Mouse (Mus musculus) kidney, adult 2 months (tissue): ENCODE results near the gene Rbpms2. TPM values are rescaled to one million over a fixed set of nuclear protein-coding genes. Genes with fewer than 3 reads are reported as not detected.

Experiments
- DNase-seq: peaks from one replicate; pipeline ENCODE4 v3.0.0; 2021
- H3K27ac ChIP-seq: fragments of 200-500 bp; 2 replicates; pipeline ENCODE4 v1.5.1; 2012; ENCODE audit warnings: low read depth, low read length, control low read depth, inconsistent platforms; ENCODE audit not compliant: insufficient read depth
- H3K27me3 ChIP-seq: fragments of 200-500 bp; replicated peaks from 2 replicates; pipeline ENCODE4 v1.6.1; 2012; ENCODE audit warnings: mild to moderate bottlenecking, moderate library complexity, low read length, inconsistent platforms; ENCODE audit not compliant: control insufficient read depth, insufficient read depth
- H3K36me3 ChIP-seq: fragments of 200-500 bp; 2 replicates; pipeline ENCODE4 v1.6.1; 2012; ENCODE audit warnings: mild to moderate bottlenecking, moderate library complexity, low read length, inconsistent platforms; ENCODE audit not compliant: control insufficient read depth, insufficient read depth
- H3K4me1 ChIP-seq: fragments of 200-500 bp; 2 replicates; pipeline ENCODE4 v1.6.1; 2011; ENCODE audit warnings: low read length; ENCODE audit not compliant: control insufficient read depth, insufficient read depth
- H3K4me3 ChIP-seq: fragments of 200-500 bp; 2 replicates; pipeline ENCODE4 v1.5.1; 2011; ENCODE audit warnings: mild to moderate bottlenecking, low read depth, low read length, control low read depth; ENCODE audit not compliant: insufficient read depth
- CTCF ChIP-seq: fragments of 200-500 bp; conservative IDR thresholded peaks from 2 replicates; pipeline ENCODE4 v1.5.1; 2011; ENCODE audit warnings: low read depth, mild to moderate bottlenecking, control low read depth, low read length, moderate library complexity, mixed read lengths; ENCODE audit not compliant: insufficient read depth, insufficient read length
- POLR2A ChIP-seq: fragments of 200-500 bp; IDR thresholded peaks from one replicate; pipeline ENCODE4 v1.6.1; 2011; ENCODE audit warnings: low read depth, low read length, control low read depth
- whole genome bisulfite sequencing: fragments of 180-500 bp; shearing (Covaris S2); methylation state at CpG from one replicate; pipeline ENCODE4 v1.1.7; 2018; 5-methylcytosine and 5-hydroxymethylcytosine counted together
- polyA plus RNA-seq: library from polyadenylated mRNA; depleted of rRNA; stranded (reverse); fragments of >200 nt; gene quantifications from 2 replicates; pipeline ENCODE4 v1.2.3, GENCODE M21; 2012

Gene Rbpms2
- polyA plus RNA-seq, 1 experiment, result 257 TPM

DNA sequence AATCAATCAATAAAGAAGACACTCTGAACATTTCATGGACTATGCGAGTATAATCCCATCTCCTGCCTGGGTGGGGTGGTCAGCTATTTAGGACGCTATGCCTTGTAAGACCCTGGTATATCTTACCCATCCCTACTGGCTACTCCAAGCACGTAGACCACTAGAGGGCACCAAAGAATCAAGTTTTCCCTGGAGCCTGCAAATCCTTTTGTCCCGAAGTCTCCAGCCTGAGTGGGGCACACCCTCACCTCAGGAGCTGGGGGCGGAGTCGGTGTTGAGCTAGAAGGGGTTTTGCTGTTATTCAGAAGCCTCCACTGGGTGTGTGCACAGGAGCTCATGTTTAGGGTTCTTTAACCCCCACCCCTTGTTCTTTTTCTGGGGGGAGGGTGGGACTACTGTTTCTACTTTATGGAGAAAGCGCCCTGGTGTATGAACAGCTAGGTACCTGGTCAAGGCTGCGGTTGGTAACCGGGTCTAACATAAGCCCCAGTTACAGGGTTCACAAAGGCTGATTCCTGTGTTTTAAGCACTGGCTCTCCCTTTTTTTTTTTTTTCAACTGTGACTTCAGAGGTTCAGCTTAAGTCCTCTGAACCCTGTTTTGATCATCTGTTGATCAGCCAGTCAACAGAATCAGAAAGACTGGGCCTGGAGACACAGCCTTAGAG lies 23.8 kb upstream of the Rbpms2 start:
- TF ChIP-seq CTCF, result peak; percentile 75
- TF ChIP-seq POLR2A, result no peak
- WGBS, result 14% methylated on average over 9 of the region's 9 CpGs
- no peak overlapping the region for H3K4me3 ChIP-seq

DNA sequence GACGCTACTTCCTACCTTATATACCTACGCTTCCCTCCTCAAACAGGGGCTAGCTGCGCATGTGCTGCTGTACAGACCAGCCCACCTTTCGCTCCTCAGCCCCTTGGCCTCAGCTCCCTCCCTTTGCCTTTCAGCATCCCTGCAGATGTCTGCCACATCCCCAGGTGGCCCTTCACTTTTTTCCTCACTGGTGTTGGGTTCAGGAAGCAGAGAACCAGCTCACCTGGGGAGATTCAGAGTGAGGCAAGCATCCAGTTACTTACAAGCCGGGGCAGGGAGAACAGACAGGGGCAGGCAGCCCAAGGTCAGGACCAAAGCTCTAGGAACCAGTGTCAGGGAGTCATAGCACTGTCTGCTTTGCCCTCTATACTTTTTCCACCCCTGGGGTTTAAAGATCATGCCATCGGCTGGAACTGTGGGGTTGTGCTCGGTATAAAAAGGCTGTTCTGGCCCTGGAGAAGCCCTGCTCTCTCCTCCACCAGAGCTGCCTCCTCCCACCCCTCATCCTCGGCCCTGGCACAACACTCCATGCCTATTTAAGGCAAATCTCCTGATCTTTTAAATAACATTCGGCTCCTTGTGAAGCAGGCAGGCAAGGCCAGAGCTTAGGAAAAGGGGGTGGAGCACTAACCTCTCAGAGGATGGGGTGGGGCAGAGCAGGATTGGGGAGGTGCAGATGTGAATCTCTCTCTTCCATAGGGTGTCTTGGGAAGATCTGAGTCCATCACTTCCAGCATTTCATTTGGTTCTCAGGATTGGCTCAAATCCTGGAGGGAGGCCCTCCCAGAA lies 22.9 kb upstream of the Rbpms2 start:
- Histone ChIP-seq H3K4me1 (no peaks in the 10 kb centered on the region; the same call in 1 of the 2 replicates), H3K36me3 (no peaks in the 10 kb centered on the region), H3K27ac (no peak overlapping the region), H3K27me3 (no peaks in the 10 kb centered on the region), H3K4me3 (no peak overlapping the region)
- TF ChIP-seq POLR2A, result no peak
- TF ChIP-seq CTCF, result no peak
- DNase-seq, result no peak
- 62% methylated on average over 9 of the region's 9 CpGs for WGBS

More for the DNA sequence above, 23.8 kb upstream of the Rbpms2 start:
- H3K27ac ChIP-seq, result no peak overlapping the region
- DNase-seq, result peak; percentile 80
- no peaks in the 10 kb centered on the region for H3K27me3 ChIP-seq
- no peaks in the 10 kb centered on the region for H3K36me3 ChIP-seq
- no peaks in the 10 kb centered on the region; the same call in 1 of the 2 replicates for H3K4me1 ChIP-seq

DNA sequence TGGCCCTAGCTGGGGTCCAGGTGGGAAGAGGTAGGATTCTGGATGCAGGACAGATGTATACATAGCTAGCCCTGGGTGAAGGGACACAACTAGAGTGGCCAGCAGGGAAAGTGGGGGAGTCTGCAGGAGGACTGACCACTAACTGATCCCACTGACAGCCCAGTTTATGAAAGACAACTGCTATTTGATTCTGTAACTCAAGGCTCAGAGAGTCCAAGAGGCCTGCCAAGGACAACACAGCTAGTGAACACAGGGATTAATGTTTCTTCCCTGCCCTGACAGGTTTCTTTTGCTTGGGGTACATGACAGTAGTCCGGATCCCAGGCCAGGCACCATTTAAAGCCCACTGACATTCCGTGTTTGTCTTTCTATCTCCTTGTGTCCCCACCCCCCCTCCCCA lies 22.3 kb upstream of the Rbpms2 start:
- TF ChIP-seq POLR2A, result no peak
- no peak for TF ChIP-seq CTCF
- Histone ChIP-seq H3K4me1 (no peaks in the 10 kb centered on the region; the same call in 1 of the 2 replicates), H3K27ac (no peak overlapping the region), H3K36me3 (no peaks in the 10 kb centered on the region), H3K27me3 (no peaks in the 10 kb centered on the region), H3K4me3 (no peak overlapping the region)
- DNase-seq, result no peak
- WGBS, result 77% methylated on average over 2 of the region's 2 CpGs

DNA sequence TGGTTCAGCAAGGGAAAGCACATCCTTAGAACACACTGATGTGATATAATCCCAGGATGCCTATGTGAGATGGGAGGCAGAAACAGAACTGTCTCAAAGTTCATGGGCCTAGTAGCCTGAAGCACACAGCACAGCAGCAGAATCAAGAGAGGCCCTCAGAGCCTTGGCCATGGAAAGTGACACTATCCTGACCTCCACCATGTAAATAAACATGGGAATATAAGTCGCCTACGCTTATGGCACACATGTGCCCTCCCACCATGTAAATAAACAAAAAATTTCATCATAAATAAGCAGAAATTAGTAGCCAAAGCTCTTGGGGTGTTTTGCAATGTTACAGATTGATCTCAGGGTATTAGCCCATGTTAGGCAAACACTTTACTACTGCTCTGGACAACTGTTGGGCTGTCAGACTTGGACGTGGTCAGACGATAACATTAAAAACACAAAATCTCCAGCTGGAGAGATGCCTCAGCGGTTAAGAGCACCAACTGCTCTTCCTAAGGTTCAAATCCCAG lies 17.4 kb upstream of the Rbpms2 start:
- Histone ChIP-seq H3K4me1 (no peaks in the 10 kb centered on the region; the same call in 1 of the 2 replicates), H3K4me3 (no peak overlapping the region), H3K27ac (no peak overlapping the region), H3K36me3 (no peaks in the 10 kb centered on the region), H3K27me3 (no peaks in the 10 kb centered on the region)
- no peak for DNase-seq
- TF ChIP-seq POLR2A, result no peak
- TF ChIP-seq CTCF, result no peak
- 85% methylated on average over 5 of the region's 5 CpGs for WGBS

DNA sequence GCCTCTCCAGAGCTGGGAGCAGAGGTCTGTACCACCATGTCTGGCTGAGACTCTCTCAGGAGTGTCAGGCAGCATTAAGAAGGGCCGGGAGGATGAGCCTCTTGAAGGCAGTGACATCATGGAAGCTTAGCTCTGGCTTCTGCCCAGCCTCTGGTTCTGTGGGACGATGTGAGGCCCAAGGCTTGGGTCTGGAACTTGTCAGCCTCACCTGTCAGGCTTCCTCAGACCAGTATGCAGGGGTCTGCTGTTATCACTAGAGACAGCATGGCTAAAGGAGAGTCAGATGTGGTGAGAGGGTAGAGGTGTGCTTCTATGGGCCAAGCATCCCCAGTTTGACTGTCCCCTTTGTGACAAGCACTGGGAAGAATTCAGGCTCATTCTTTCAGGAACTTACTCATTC lies 16.4 kb upstream of the Rbpms2 start:
- DNase-seq, result no peak

DNA sequence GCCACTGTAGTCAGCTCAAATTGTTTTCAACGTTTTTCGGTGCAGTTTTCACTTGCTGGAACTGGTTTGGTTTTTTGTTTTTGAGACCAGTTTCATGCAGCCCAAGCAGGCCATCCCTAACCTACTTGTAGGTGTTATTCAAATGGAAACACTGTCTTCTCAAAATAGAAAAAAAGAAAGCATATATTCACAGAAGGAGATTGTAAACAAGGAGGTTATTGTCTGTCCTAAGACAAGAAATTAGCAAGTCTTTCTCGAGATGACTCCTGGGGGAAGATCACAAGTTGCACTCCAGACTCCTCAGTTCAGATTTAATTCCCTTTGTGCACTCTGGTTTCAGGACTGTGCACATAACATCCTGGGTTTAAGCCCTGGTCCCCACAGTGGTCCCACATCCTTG lies 10.1 kb upstream of the Rbpms2 start:
- Histone ChIP-seq H3K4me1 (peaks cover 17% of the 10 kb centered on the region; the same call in 1 of the 2 replicates), H3K36me3 (no peaks in the 10 kb centered on the region), H3K4me3 (no peak overlapping the region), H3K27ac (no peak overlapping the region), H3K27me3 (no peaks in the 10 kb centered on the region)
- DNase-seq, result no peak
- WGBS, result 70% methylated on average over 3 of the region's 3 CpGs
- TF ChIP-seq POLR2A (no peak), CTCF (no peak)

More for the DNA sequence above, 16.4 kb upstream of the Rbpms2 start:
- no peak overlapping the region for H3K27ac ChIP-seq
- H3K4me1 ChIP-seq, result no peaks in the 10 kb centered on the region; the same call in 1 of the 2 replicates
- WGBS, result 70% methylated on average over 2 of the region's 2 CpGs
- no peak overlapping the region for H3K4me3 ChIP-seq
- H3K36me3 ChIP-seq, result no peaks in the 10 kb centered on the region
- H3K27me3 ChIP-seq, result no peaks in the 10 kb centered on the region
- no peak for TF ChIP-seq POLR2A
- no peak for TF ChIP-seq CTCF

DNA sequence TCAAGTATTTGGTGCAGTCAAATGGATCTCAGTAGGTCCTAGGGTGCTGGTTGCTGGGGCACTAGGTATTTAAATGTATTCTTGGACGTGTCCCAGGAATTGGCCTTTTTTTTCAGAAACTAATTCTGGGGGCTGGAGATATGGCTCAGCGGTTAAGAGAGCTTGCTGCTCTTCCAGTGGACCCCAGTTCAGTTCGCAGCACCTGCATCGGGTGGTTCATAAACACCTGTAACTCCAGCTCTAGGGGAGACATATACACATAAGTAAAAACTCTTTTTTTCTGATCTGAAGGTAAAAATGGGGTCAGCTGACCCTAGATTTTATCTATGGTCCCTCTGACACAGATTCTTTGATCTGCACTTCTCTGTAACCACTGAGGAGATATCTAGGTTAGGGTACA lies 8.3 kb upstream of the Rbpms2 start:
- Histone ChIP-seq H3K4me3 (no peak overlapping the region), H3K27me3 (no peaks in the 10 kb centered on the region), H3K27ac (peak overlapping the region; percentile 55), H3K36me3 (no peaks in the 10 kb centered on the region), H3K4me1 (peaks cover 17% of the 10 kb centered on the region; the same call in 1 of the 2 replicates)
- 89% methylated on average over 4 of the region's 4 CpGs for WGBS
- DNase-seq, result no peak
- TF ChIP-seq POLR2A (no peak), CTCF (no peak)
